Mouse (Mus musculus) megakaryocyte progenitor cell, adult 5-6 weeks (primary cell): ENCODE results near the gene Pllp. TPM values are rescaled to one million over a fixed set of nuclear protein-coding genes. Genes with fewer than 3 reads are reported as not detected.

Experiments used
- ATAC-seq: replicated peaks from 2 replicates; pipeline ENCODE4 v1.8.0; 2016; ENCODE audit warnings: mild to moderate bottlenecking, moderate TSS enrichment, inconsistent platforms; ENCODE audit not compliant: poor library complexity
- total RNA-seq, 2 experiments: library from RNA; stranded (forward) in 1 of 2; stranded (reverse) in 1 of 2; fragments of 157-497, 149-512 nt in 1 of 2; fragments of 200-1000 nt in 1 of 2; gene quantifications; 2 replicates each; pipeline versions ENCODE4 v1.2.3 to v1.2.4; 2015 to 2017

Gene Pllp
- total RNA-seq (2015) (not detected in 2 replicates), total RNA-seq (2017) (not detected in 2 replicates)

GRCm38 (mm10) chr8:94695994-94696384 is at the start of gene Pllp:
Gene Pllp, minus strand, starts transcription at chr8:94696278.
- ATAC-seq: peak; percentile 75

- ATAC-seq: no peak
These were observed 49.6 kb upstream of the Pllp start, which contains the start of gene Ccl22 for GRCm38 (mm10) chr8:94745476-94746184. Gene Ccl22, plus strand, starts transcription at chr8:94745590.

- no peak for ATAC-seq
These were observed 48.9 kb upstream of the Pllp start for GRCm38 (mm10) chr8:94744972-94745371.

- no peak for ATAC-seq
These were observed 48.4 kb upstream of the Pllp start for GRCm38 (mm10) chr8:94744484-94744883.

GRCm38 (mm10) chr8:94741726-94742125 is 45.6 kb upstream of the Pllp start:
- ATAC-seq: no peak

GRCm38 (mm10) chr8:94740591-94740990 is 44.5 kb upstream of the Pllp start:
- ATAC-seq: no peak

GRCm38 (mm10) chr8:94739829-94740228 is 43.8 kb upstream of the Pllp start:
- ATAC-seq: no peak

- ATAC-seq: peak; percentile 39; the same call in 1 of the 2 replicates
These were observed 39.5 kb upstream of the Pllp start for GRCm38 (mm10) chr8:94735426-94736094.

GRCm38 (mm10) chr8:94734735-94735350 is 38.8 kb upstream of the Pllp start:
- ATAC-seq: no peak

- peak; percentile 95 for ATAC-seq
These were observed 37.9 kb upstream of the Pllp start for GRCm38 (mm10) chr8:94733821-94734465.

- 0 out of 2 replicates have a peak, but pooled peaks have one; percentile 35 for ATAC-seq
These were observed 33.2 kb upstream of the Pllp start for GRCm38 (mm10) chr8:94729301-94729700.

GRCm38 (mm10) chr8:94725998-94726397 is 29.9 kb upstream of the Pllp start:
- ATAC-seq: no peak

GRCm38 (mm10) chr8:94716841-94717240 is 20.8 kb upstream of the Pllp start:
- no peak for ATAC-seq

- ATAC-seq: no peak
These were observed 19.8 kb upstream of the Pllp start for GRCm38 (mm10) chr8:94715871-94716270.

GRCm38 (mm10) chr8:94714556-94714955 is 18.5 kb upstream of the Pllp start:
- no peak for ATAC-seq

- ATAC-seq: peak; percentile 83
These were observed 15.2 kb upstream of the Pllp start for GRCm38 (mm10) chr8:94711160-94711718.

GRCm38 (mm10) chr8:94710336-94710735 is 14.3 kb upstream of the Pllp start:
- ATAC-seq: no peak

GRCm38 (mm10) chr8:94706732-94707395 is 10.8 kb upstream of the Pllp start:
- ATAC-seq: no peak

- no peak for ATAC-seq
These were observed 9.6 kb upstream of the Pllp start for GRCm38 (mm10) chr8:94705581-94706245.

- ATAC-seq: no peak
These were observed 8.5 kb upstream of the Pllp start for GRCm38 (mm10) chr8:94704669-94704984.
